Mouse (Mus musculus): ENCODE measurements around the gene AW011738. TPM values are rescaled to one million over a fixed set of nuclear protein-coding genes. Genes with fewer than 3 reads are reported as not detected.
A peak's percentile ranks its signal among the peaks of the same experiment; 100 is the strongest.

The AW011738 gene
- polyA plus RNA-seq, 1 experiment from 2014 or later, result 2.3 TPM

DNA sequence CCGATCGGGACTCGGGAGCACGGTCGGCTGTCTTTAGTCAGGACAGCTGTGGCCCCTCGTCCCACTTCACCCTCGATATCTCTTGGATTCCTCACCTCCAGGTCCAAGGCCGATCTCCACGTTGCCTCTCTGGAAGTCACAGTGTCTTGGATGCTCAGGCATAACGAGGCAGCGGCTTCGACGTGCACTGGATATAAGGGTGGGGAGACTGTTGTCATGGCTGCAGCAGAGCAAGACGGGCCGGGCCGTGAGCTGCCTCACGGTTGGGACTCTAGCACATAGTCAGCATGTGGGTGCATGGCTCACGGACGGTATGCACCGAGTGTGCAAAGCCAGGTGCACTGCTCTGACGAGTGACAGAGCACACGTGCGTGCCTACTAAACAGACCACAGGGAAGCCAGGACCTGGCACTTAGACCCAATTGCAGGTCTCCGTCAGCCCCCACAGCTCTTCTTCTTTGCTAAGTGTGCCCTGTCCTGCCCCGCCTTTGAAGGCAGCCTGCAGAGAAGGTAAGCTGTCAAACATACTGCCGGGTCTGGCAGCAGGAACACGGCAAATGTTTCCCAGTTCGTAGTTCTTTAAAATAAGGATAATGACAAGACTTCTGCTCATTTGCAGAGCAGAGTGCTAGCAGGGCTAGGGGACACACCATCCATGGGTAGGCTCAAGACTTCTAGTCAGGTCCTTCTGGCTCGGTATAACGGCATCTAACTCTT, 51.4 kb downstream of the AW011738 start:
- 2% methylated on average over 30 of the region's 30 CpGs for WGBS
- H3K9ac ChIP-seq, result no peak overlapping the region

More for the DNA sequence above, 51.4 kb downstream of the AW011738 start:
- peak; percentile 57 for ATAC-seq (ENCODE audit: low FRiP score, low read depth)
- Histone ChIP-seq H3K4me1 (peaks cover 14% of the 10 kb centered on the region), H3K27ac (no peak overlapping the region), H3K36me3 (peaks cover 1% of the 10 kb centered on the region), H3K4me3 (peak overlapping the region; percentile 29), H3K27me3 (peaks cover 49% of the 10 kb centered on the region), H3K9me3 (no peaks in the 10 kb centered on the region), H3K4me2 (replicated peaks) (peak overlapping the region; percentile 54)

Small RNAs within 50 kb of the gene (microRNA-seq; reads per million reads assigned to microRNA genes)
- 1.0 reads per million for gene Mir7658

Other genes with a start within 250 kb of the AW011738 start
- gene C1qtnf12, start 241.0 kb upstream of the AW011738 start, polyA plus RNA-seq (2015; fragmentation: Nextera tagmentation; extraction: Ambion mirVana), result 32.0 and 35.0 TPM in 2 replicates
- 16.8 and 17.3 TPM in 2 replicates for gene B3galt6, start 210.7 kb upstream of the AW011738 start, polyA plus RNA-seq (2015; fragmentation: Nextera tagmentation; extraction: Ambion mirVana)
- gene Sdf4, start 210.4 kb upstream of the AW011738 start, polyA plus RNA-seq (2015; fragmentation: Nextera tagmentation; extraction: Ambion mirVana), result 160 and 166 TPM in 2 replicates
- 0.80 and 0.85 TPM in 2 replicates for gene Tnfrsf4, start 189.5 kb upstream of the AW011738 start, polyA plus RNA-seq (2015; fragmentation: Nextera tagmentation; extraction: Ambion mirVana)
- gene Tnfrsf18, start 177.1 kb upstream of the AW011738 start, polyA plus RNA-seq (2015; fragmentation: Nextera tagmentation; extraction: Ambion mirVana), result 2.8 and 2.9 TPM in 2 replicates
- gene Ttll10, start 143.9 kb upstream of the AW011738 start, polyA plus RNA-seq (2015; fragmentation: Nextera tagmentation; extraction: Ambion mirVana), result 0.70 and 1.1 TPM in 2 replicates
- 45.2 and 48.7 TPM in 2 replicates for gene 9430015G10Rik, start 93.3 kb upstream of the AW011738 start, polyA plus RNA-seq (2015; fragmentation: Nextera tagmentation; extraction: Ambion mirVana)
- gene Rnf223, start 72.8 kb upstream of the AW011738 start, polyA plus RNA-seq (2015; fragmentation: Nextera tagmentation; extraction: Ambion mirVana), result 0.48 and 0.72 TPM in 2 replicates
- 69.5 and 73.9 TPM in 2 replicates for gene Agrn, start 5.8 kb upstream of the AW011738 start, polyA plus RNA-seq (2015; fragmentation: Nextera tagmentation; extraction: Ambion mirVana)
- 1.5 and 2.4 TPM in 2 replicates for gene Isg15, start 2.5 kb upstream of the AW011738 start, polyA plus RNA-seq (2015; fragmentation: Nextera tagmentation; extraction: Ambion mirVana)
- 0.59 and 0.66 TPM in 2 replicates for gene Perm1, start 12.6 kb downstream of the AW011738 start, polyA plus RNA-seq (2015; fragmentation: Nextera tagmentation; extraction: Ambion mirVana)
- 24.6 and 24.9 TPM in 2 replicates for gene Plekhn1, start 31.6 kb downstream of the AW011738 start, polyA plus RNA-seq (2015; fragmentation: Nextera tagmentation; extraction: Ambion mirVana)
- 68.8 and 71.5 TPM in 2 replicates for gene Noc2l, start 32.7 kb downstream of the AW011738 start, polyA plus RNA-seq (2015; fragmentation: Nextera tagmentation; extraction: Ambion mirVana)
- gene Samd11, start 52.4 kb downstream of the AW011738 start, polyA plus RNA-seq (2015; fragmentation: Nextera tagmentation; extraction: Ambion mirVana), result 0.42 and 0.47 TPM in 2 replicates
- not detected in 2 replicates for gene Vmn2r-ps159, start 127.8 kb downstream of the AW011738 start, polyA plus RNA-seq (2015; fragmentation: Nextera tagmentation; extraction: Ambion mirVana)

All from limb, embryonic 13.5 days (tissue).